Comparison of ENCODE assay signal across 8 mouse cellular contexts in genomic region chr8:111258010-111258630, GRCm38 (mm10). TPM values are rescaled to one million over a fixed set of nuclear protein-coding genes. Genes with fewer than 3 reads are reported as not detected.
A peak's percentile ranks its signal among the peaks of the same experiment; 100 is the strongest.
DNase-seq lines count a peak whose midpoint lies in the region; ATAC-seq and TF ChIP-seq lines count a peak whose summit lies in the region.

No protein-coding gene starts in this region.

- H3K9ac ChIP-seq in neural tube, embryonic 13.5 days: peak overlapping the region; percentile 96

- ATAC-seq in neural tube, embryonic 13.5 days (ENCODE audit: low read depth): peak; percentile 78

- DNase-seq in cerebellum, adult 2 months: no peak
- no peak for DNase-seq in cerebellum, adult 8-10 months
- DNase-seq in testis, postnatal 10 days (ENCODE audit: low spot score): no peak
- DNase-seq in limb, embryonic 10.5 days (ENCODE audit: low spot score): no peak
- DNase-seq in frontal cortex, postnatal 36 days (ENCODE audit: low spot score in 2 of 2): no peak
- no peak for DNase-seq in T-cell, adult 2 months (ENCODE audit: low spot score)

- peak overlapping the region; percentile 66 for H3K4me3 ChIP-seq in cerebellum, adult 2 months (replicated peaks; ENCODE audit: insufficient read depth, low read depth, low read length)
- peak overlapping the region; percentile 90 for H3K4me3 ChIP-seq in testis, adult 2 months (ENCODE audit: control insufficient read depth, low read depth, low read length)
- peak overlapping the region; percentile 92 for H3K4me3 ChIP-seq in limb, embryonic 10.5 days
- H3K4me3 ChIP-seq in neural tube, embryonic 13.5 days: peak overlapping the region; percentile 69

- H3K27me3 ChIP-seq in cerebellum, adult 2 months (ENCODE audit: control insufficient read depth, insufficient read depth, low read length): no peaks in the 10 kb centered on the region
- no peaks in the 10 kb centered on the region for H3K27me3 ChIP-seq in testis, adult 2 months (ENCODE audit: control insufficient read depth, insufficient read depth, low read length)
- H3K27me3 ChIP-seq in limb, embryonic 10.5 days (ENCODE audit: low read depth, poor library complexity, severe bottlenecking): no peaks in the 10 kb centered on the region
- no peaks in the 10 kb centered on the region for H3K27me3 ChIP-seq in neural tube, embryonic 13.5 days

- no peak for TF ChIP-seq CTCF in cerebellum, adult 2 months (IDR thresholded peaks at IDR 0.05; ENCODE audit: borderline replicate concordance, insufficient read depth, low read depth, low read length)
- TF ChIP-seq CTCF in testis, adult 2 months (IDR thresholded peaks at IDR 0.05; ENCODE audit: control insufficient read depth, insufficient read depth, insufficient replicate concordance, low read depth, low read length): no peak

- H3K36me3 ChIP-seq in testis, adult 2 months (ENCODE audit: control insufficient read depth, insufficient read depth, low read length): no peaks in the 10 kb centered on the region
- peaks cover 24% of the 10 kb centered on the region for H3K36me3 ChIP-seq in limb, embryonic 10.5 days
- 0 out of 2 replicates have a peak, but pooled peaks cover 4% of the 10 kb centered on the region for H3K36me3 ChIP-seq in neural tube, embryonic 13.5 days

- H3K27ac ChIP-seq in cerebellum, adult 2 months (ENCODE audit: insufficient read depth, low read length): peak overlapping the region; percentile 80
- peak overlapping the region; percentile 89 for H3K27ac ChIP-seq in testis, adult 2 months (ENCODE audit: control insufficient read depth, insufficient read depth, low read depth, low read length)
- peak overlapping the region; percentile 98 for H3K27ac ChIP-seq in limb, embryonic 10.5 days
- H3K27ac ChIP-seq in neural tube, embryonic 13.5 days (replicated peaks): peak overlapping the region; percentile 99

- H3K4me1 ChIP-seq in cerebellum, adult 2 months (ENCODE audit: control insufficient read depth, insufficient read depth, low read length): no peaks in the 10 kb centered on the region
- H3K4me1 ChIP-seq in testis, adult 2 months (ENCODE audit: control insufficient read depth, insufficient read depth, low read length): peaks cover 3% of the 10 kb centered on the region
- peaks cover 5% of the 10 kb centered on the region; the same call in 1 of the 2 replicates for H3K4me1 ChIP-seq in limb, embryonic 10.5 days
- peaks cover 14% of the 10 kb centered on the region for H3K4me1 ChIP-seq in neural tube, embryonic 13.5 days (replicated peaks)

- no peaks in the 10 kb centered on the region for H3K9me3 ChIP-seq in limb, embryonic 10.5 days (replicated peaks)
- no peaks in the 10 kb centered on the region for H3K9me3 ChIP-seq in neural tube, embryonic 13.5 days

- under 1% methylated on average over 26 of the region's 26 CpGs for WGBS in cerebellum, adult 2 months
- WGBS in limb, embryonic 10.5 days: under 1% methylated on average over 26 of the region's 26 CpGs
- WGBS in neural tube, embryonic 13.5 days: under 1% methylated on average over 26 of the region's 26 CpGs

- TF ChIP-seq POLR2A in cerebellum, adult 2 months (IDR thresholded peaks at IDR 0.05; ENCODE audit: borderline replicate concordance, insufficient read depth, low read length): no peak
- no peak for TF ChIP-seq POLR2A in testis, adult 2 months (IDR thresholded peaks at IDR 0.05; ENCODE audit: control insufficient read depth, low read depth, low read length)

- H3K4me2 ChIP-seq in neural tube, embryonic 13.5 days: peak overlapping the region; percentile 66

RNA-seq across cellular contexts. Expression of gene Glg1, which starts 0.9 kb away (rescaled TPM):
- polyA plus RNA-seq in cerebellum, adult 2 months (2012; rRNA removed): 74.1 and 78.5 TPM in 2 replicates
- 11.1 and 13.4 TPM in 2 replicates for polyA plus RNA-seq in testis, adult 2 months (2012; rRNA removed)
- polyA plus RNA-seq in limb, embryonic 10.5 days (2016; fragmentation: Nextera tagmentation; extraction: Ambion mirVana): 57.3 and 67.3 TPM in 2 replicates
- 69.5 and 83.4 TPM in 2 replicates for polyA plus RNA-seq in neural tube, embryonic 13.5 days (2015; fragmentation: Nextera tagmentation; extraction: Ambion mirVana)

RNA-seq across cellular contexts. Expression of gene Rfwd3, which starts 41.9 kb away (rescaled TPM):
- 20.3 and 21.8 TPM in 2 replicates for polyA plus RNA-seq in cerebellum, adult 2 months (2012; rRNA removed)
- polyA plus RNA-seq in testis, adult 2 months (2012; rRNA removed): 22.3 and 25.5 TPM in 2 replicates
- 103 and 108 TPM in 2 replicates for polyA plus RNA-seq in limb, embryonic 10.5 days (2016; fragmentation: Nextera tagmentation; extraction: Ambion mirVana)
- 26.9 and 29.6 TPM in 2 replicates for polyA plus RNA-seq in neural tube, embryonic 13.5 days (2015; fragmentation: Nextera tagmentation; extraction: Ambion mirVana)
